Mouse (Mus musculus) myocyte (in vitro differentiated cells): ENCODE measurements at regions not wholly inside any gene's neighbourhood (a gene's known extent, or its start where the extent isn't known, plus 50 kb on each side); places are given as distances from the start of the nearest gene placed in this dataset.
"Not testable (repeated sequence)": the region's sequence is repeated elsewhere in the genome, so short reads cannot be mapped to it uniquely, and the experiment has no call there.

ENCODE experiments used
- E2F4 ChIP-seq: IDR thresholded peaks from one replicate; pipeline ENCODE4 v1.6.1; 2011; ENCODE audit warnings: mild to moderate bottlenecking, control low read depth, moderate library complexity; ENCODE audit not compliant: insufficient read depth
- MYOG ChIP-seq, 3 experiments: IDR thresholded peaks; one replicate each; pipeline ENCODE4 v1.6.1; 2011; ENCODE audit warnings: control low read depth in 2 of 3, low read depth in 2 of 3, mild to moderate bottlenecking in 2 of 3; ENCODE audit not compliant: insufficient read length in 2 of 3, control insufficient read depth in 1 of 3, insufficient read depth in 1 of 3
- POLR2A ChIP-seq: IDR thresholded peaks from one replicate; pipeline ENCODE4 v1.6.1; 2011; ENCODE audit warnings: low read depth, mild to moderate bottlenecking, control low read depth, moderate library complexity; ENCODE audit not compliant: insufficient read length
- REST ChIP-seq: IDR thresholded peaks from one replicate; pipeline ENCODE4 v1.6.1; 2011; ENCODE audit warnings: mild to moderate bottlenecking, control low read depth, moderate library complexity; ENCODE audit not compliant: insufficient read depth, insufficient read length
- TCF12 ChIP-seq: IDR thresholded peaks from one replicate; pipeline ENCODE4 v1.6.1; 2011; ENCODE audit warnings: mild to moderate bottlenecking, control low read depth; ENCODE audit not compliant: poor library complexity, insufficient read depth, severe bottlenecking
- USF1 ChIP-seq: IDR thresholded peaks from one replicate; pipeline ENCODE4 v1.6.1; 2011; ENCODE audit warnings: low read depth, mild to moderate bottlenecking, control low read depth, moderate library complexity

DNA sequence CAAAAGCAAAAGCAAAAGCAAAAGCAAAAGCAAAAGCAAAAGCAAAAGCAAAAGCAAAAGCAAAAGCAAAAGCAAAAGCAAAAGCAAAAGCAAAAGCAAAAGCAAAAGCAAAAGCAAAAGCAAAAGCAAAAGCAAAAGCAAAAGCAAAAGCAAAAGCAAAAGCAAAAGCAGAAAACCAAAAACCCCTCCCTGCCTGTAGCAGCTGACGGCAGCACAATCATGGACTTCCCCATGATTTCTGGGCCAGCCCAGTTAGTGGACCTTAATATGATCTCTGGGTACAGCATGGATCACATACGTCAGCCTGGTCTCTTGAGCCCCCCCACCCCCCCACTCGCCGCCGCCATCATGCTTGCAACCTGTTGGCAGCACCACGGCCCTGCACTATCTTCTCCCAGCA lies 1004.3 kb downstream of the Car8 start:
- not testable (repeated sequence) for TF ChIP-seq REST; TCF12; POLR2A; USF1; E2F4; MYOG (IDR thresholded peaks at IDR 0.05; ENCODE audit: control insufficient read depth in 1 of 3, insufficient read depth in 1 of 3, insufficient read length in 2 of 3, low read depth in 2 of 3)
